Mouse (Mus musculus) erythroid progenitor cell, adult 5-6 weeks (primary cell): ENCODE data around the gene Slc35f1. TPM values are rescaled to one million over a fixed set of nuclear protein-coding genes. Genes with fewer than 3 reads are reported as not detected.

Experiments used
- ATAC-seq: replicated peaks from 2 replicates; pipeline ENCODE4 v1.8.0; 2016; ENCODE audit warnings: moderate number of reproducible peaks, mild to moderate bottlenecking, moderate TSS enrichment, inconsistent platforms; ENCODE audit not compliant: poor library complexity, low FRiP score, severe bottlenecking
- total RNA-seq, 2 experiments: library from RNA; stranded (forward) in 1 of 2; stranded (reverse) in 1 of 2; fragments of 150-400 nt in 1 of 2; fragments of 186-747, 209-891 nt in 1 of 2; gene quantifications; 2 replicates each; pipeline versions ENCODE4 v1.2.3 to v1.2.4; 2015 to 2017; ENCODE audit warnings: low replicate concordance in 2 of 2

Gene Slc35f1
- total RNA-seq (2015; ENCODE audit: low replicate concordance) (not detected in 2 replicates), total RNA-seq (2017; ENCODE audit: low replicate concordance) (not detected in 2 replicates)

DNA sequence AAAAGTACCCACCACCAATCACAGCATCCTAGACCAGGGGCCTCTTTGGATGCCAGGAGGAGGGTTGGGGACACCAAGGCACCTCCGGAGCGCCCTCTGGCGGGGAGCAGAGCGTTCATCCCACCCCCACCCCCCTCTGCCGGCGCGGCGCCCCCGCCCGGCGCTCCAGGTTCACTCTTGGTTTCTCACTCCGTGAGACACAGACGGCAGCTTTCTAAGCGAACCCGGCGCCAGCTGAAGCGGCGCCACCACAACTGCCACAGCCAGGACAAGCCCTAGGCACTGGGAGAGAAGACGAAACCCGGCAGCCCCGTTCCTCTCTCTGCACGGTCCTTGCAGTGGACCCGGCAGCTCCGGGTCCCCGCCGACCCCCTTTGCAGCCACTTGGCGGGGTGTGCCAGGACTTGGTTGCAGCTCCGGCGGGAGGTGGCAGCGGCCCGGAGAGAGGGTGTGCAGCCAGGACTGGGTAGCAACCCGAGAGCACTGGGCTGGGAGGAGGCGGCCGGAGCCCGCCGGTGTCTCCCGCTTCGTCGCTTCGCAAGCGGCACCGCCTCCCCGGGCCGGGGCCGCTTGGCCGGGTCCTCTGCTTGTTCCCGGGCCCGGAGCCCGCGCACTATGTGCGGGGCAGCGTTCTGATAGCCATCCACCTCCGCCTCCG, at the start of gene Slc35f1:
Gene Slc35f1 (plus strand): TSS at position 200 of the 658 bp plus-strand sequence.
- ATAC-seq = no peak

DNA sequence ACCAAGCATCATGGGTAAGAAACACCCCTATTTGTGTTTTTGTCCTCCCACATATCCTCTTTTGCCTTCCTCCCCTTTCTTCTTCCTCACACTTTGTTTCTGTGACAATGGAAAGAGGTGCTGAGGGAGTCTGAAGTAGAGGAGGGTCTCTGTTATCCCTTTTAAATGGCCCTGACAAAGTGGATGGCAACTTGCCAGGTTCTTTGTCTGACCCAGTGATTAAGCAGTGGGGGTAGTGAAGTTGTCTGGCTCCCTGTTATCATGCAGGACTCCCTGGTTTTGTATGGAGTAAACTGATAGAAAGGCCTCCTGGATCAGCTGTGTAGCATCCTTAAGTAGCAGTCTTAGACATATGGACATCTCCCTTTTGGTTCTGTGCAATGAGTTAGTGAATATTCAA, 19.1 kb upstream of the Slc35f1 start:
- ATAC-seq = no peak

DNA sequence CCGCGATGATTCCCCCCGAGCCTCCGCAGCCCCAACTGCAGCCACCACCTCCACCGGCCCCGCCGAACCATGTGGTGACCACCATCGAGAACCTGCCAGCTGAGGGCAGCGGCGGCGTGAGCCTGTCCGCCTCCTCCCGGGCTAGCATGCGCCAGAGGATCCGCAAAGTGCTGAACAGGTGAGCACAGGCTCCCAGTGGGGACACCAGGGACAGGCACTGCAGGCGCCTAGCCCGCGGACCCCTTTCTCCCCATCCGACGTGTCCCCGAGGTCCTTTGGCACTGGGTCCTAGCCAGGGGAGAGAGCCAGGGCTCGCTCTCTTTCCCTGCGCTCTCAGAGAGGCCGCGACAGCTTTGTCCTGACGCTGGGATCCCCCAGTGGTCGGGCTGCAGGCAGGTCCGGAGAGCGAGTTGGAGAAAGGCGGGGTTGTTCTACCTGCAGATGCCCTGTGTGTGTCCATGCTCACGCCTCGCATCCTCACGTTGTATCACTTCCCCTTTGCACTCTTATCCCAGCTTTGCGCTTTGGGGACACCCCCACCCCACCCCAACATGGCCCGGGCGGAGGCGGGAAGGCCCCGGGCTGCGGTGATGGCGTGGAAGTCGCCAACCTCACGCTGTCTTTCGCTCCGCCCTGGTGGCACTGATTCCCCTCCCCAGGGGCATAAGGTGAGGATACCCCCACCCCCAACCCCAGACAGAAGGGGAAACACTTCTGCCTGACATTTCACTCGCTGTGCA, 829 bp downstream of the Slc35f1 start:
- no peak for ATAC-seq

DNA sequence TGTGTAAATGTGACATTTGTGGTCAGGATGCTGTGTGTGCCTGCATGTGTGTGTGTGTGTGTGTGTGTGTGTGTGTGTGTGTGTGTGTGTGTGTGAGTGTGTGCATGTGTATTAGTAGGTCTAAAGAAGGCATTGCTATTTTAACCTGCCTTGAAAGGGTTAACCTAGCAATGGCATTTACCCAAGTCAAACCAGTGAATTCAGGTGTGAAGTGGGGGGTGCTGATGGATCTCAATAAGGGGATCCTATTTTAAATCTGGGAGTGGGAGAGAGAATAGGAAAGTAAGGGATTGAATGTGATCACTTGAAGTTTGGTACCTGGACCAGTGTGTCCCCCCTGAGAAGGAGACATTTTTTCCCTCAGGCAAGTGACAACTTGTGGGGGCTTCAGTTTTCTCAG, 13.4 kb downstream of the Slc35f1 start:
- ATAC-seq = no peak

DNA sequence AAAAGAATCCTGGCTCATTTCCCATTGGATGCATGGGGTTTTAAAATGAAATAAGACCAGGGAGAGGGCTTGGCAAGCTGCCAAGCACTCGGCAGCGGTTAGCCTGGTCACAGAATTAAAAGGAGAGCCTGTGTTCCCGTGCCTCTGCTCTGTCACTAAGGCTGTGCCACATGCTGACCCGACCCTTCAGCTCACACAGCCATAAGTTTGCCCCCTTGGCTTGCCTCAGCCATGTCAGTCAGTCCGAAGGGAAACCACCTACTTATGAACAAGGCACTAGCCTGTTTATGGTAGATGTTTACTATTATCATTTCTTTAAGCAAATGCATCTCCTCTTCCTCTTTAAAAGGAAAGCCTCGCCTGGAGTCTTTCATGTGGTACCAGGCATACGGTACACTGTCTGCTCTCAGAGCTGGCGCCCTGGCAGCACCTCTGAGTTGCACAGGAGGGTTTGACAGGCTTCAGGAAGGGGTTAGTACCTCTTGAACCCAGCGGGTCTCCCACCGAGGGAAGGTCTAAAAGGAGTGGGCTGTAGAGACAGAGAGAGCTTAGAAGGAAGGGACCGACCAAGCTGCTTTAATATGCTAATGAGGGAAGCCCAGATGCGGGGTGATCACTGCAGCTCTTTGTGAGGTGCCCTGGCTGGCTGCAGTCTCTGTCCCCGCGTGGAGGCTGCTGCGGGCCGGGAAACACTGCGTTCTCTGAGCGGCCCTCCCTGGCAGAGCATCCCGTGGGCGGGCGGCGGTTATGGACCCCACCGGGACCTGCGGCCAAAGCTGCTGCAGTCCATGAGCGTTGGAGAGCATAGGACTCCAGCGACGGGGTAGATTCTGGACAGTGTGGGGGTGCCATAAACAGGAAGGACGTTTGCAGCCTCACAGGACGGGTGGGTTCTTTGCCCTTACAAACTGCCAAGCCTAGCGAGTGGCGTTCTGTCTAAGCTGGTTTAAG, 14.0 kb downstream of the Slc35f1 start:
- no peak for ATAC-seq

DNA sequence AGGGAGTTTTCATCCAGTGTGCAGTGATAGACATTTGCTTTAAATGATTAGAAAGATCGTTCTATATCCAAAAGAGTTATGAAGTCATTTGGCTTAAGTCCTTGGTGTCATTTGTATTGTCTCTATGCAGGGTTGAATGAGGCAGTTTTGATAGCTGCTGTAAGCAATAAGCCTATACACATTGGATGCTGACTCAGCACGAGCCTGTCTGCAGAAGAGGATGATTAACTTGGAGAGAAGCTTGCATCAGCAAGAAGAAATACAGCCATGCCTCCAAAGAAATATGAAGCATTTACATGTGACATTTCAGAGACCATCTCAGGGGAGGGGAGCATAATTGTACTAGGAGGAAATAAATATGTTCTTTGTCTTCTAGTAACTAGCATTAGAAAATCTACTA, 19.1 kb downstream of the Slc35f1 start:
- no peak for ATAC-seq

DNA sequence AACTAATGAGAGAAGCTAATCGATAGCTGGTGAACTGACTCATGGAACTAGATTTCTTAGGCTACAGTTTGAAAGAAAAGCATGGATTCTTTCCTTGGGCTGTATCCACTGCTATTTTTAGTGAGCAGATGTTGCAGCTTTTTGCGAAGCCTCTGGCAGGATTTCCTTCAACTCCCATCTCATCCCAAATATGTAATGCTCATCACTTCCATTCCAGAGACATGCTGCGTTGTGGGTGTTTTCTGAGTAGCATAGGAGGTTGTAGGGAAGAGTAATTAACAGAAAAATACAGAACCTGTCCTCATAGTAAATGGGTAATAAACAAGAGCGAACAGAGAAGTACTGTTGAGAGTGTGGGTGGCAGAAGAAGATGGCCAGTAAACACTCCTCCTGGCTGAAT, 21.8 kb downstream of the Slc35f1 start:
- ATAC-seq = no peak

DNA sequence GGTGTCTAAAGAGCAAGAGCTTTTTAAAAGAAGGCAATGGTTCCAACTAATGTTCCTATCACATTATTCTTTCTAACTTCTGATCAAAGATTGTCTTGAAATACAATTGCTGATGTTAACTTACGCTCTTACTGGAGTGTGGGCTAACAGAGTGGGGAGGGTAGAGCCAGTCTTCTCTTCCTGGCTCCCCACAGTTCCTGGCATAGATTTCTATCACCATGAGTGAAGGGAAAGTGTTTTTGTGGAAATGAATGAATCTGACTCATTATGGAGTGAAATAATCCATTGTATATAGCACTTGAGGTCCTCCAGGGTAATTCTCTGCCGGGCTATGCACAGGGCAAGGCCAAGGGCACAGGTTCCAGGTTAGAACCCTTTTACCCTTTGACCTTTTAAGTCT, 24.2 kb downstream of the Slc35f1 start:
- ATAC-seq = no peak

DNA sequence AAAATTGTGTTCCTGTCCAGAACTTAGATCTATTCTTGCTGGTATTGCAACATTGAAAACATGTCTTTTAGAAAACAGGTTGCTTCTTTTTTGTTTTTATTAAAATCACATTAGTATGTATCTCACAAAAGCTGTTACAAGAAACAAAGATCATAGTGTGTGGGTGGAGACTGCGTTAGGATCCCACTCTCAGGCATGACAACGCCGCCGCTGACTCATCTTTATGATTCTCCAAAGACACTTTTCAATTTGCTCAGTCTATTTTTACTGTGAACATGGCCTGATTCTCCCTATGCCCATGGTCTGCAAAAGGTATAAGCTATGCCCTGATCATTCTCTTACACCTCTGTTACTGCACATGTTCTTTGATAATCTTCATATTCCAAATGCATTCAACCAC, 24.8 kb downstream of the Slc35f1 start:
- no peak for ATAC-seq

DNA sequence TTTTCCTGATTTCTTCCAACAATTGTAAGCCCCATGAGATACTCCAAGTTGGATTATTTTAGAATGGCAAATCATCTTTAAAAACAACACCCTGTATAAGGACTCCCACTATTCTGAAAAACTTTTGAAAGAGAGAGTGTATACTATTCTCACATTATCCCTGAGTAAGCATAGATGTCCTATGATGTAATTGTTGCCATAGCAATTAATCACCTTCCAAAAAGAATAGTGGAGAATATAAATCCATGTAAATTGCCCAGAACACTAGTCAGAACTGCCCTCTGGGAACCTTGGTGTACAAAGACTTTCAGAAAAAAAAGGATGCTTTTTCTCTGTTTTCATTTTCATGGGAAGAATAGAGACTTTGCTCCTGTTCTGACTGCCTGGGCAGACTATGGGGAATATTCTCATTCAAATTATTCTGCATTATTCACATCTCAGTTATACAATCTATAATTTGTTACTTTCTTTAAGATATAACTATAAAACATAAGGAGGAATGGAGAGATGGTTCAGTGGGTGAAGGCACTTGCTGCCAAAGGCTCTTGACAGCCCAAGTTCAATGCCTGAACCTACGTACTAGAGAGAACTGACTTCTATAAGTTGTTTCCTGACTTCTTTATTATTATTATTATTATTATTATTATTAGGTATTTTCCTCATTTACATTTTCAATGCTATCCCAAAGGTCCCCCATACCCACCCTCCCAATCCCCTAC, 28.0 kb downstream of the Slc35f1 start:
- ATAC-seq = no peak

DNA sequence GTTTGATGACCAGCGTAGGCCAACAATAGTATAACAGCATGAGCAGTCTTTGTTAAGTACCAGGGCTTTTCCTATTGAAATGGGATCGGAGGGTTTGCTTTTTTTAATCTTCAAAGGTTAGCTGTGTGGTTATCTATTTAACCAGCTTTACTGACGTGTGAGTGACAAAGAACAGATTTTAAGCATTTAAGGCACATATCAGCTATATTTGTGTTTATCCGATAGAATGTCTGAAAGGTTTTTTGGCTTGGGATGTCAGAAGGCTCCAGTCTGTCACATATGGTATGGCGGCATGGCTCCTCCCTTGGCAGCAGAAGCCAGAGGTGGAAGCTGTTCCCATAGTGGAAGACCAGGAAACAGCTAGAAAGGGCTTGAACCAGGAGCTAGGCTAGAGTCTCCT, 36.3 kb downstream of the Slc35f1 start:
- no peak for ATAC-seq

DNA sequence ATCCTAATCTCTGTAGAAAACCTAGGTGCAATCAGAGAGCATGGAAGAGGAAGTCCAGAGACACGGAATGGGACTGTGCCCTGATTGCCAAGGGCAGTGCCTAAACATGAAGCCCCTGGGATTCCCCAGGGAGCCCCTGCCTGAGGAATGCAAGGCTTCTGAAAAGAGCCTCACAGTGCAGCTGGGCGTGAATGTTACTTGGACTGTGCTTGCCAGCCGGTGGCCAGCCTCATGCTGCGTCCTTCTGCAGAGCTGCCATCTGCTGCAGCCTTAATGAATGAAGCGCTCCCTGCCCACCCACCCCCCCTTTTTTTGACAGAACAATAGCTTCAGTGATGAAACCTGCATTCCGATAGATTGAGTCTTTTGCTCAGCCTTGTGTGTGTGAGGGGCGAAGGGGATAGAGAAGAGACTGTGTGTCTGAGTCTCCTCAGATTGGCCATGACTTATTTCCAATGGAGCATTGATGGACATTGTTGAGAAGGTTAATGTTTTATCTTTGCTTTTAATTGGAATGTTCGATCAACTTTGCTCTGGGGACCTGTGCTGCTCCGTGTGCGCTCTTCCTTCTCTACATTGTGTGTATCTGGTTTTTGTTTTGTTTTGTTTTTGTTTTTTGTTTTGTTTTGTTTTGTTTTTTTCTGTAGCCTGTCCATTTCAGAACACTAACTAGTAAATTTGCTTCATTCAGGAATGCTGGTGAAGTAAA, 52.5 kb downstream of the Slc35f1 start:
- ATAC-seq = no peak

DNA sequence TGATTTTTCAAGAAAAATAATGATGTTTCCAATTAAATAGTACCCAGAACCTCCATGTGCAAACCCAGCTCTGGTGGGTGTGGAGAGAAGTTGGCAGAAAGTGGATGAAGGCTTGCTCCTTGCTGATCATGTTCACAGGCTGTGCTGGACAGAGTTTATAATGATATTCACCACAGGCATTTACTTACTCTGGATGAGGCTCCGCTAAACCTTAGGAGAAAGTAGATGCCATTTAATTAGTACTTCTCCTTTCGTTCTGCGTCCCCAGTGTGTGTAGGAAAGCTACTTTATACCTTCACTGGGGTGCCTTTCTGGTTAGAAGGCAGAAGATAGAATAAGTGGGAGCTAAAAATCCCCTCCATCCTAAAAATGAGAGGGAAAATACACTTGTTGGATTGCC, 53.5 kb downstream of the Slc35f1 start:
- no peak for ATAC-seq

DNA sequence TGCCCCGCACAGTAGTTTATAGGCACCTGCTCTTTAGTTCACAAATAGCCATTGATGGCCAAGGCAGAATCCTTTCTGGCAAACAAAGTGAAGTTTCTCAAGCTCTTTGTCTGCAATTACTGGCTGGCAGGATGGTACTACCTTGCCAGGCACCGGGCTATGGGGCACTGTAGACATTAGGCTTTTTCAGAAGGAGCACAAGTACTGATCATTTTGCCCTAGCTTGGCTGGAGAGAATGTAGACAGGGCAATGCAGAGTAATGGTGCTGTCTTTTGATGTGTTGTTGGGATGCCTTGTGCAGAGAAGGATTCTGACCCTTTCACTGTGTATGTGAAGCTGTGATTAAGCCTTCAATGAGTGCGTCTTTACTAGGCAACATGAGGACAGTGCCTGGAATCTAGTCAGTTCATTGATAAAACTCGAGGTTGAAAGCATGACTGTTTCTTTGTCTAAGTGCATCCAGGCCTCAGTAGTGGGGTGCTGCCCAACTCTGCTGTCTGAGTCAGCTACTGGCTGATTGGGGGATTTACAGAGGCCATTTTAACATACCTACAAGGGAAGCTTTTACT, 57.8 kb downstream of the Slc35f1 start:
- ATAC-seq = no peak

DNA sequence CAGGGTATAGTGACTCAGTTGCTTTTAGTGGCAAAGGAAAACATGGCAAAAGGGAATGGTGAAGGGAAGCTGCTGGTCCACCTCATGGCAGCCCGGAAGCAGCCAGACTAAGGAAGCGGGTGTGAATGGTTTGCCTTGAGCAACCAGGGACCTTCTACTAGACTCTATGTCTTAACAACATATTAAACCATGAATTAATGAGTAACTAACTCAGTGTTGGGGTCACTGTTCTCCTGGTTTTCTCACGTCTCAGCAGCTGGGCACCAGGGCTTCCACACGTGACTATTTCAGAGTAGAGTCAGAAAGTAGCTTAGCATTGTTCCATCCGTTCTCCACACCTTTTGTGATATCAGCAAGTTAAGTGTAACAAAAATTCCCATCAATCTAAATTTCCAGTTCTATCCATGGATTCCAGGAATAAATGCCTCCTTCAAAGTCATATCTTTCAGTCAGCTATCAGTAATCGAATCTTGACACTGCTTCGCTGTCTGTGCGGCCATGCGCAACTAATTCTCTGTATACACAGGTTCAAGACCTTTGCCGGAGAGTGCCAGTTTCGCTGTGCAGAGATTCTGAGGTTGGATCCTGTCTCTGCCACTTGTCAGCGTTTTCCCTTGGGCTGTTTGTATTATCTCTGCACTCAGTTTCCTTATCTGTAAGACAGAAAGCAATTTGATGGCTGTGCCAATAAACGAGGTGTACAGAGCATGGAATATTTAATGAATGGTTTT, 65.8 kb downstream of the Slc35f1 start:
- no peak for ATAC-seq

DNA sequence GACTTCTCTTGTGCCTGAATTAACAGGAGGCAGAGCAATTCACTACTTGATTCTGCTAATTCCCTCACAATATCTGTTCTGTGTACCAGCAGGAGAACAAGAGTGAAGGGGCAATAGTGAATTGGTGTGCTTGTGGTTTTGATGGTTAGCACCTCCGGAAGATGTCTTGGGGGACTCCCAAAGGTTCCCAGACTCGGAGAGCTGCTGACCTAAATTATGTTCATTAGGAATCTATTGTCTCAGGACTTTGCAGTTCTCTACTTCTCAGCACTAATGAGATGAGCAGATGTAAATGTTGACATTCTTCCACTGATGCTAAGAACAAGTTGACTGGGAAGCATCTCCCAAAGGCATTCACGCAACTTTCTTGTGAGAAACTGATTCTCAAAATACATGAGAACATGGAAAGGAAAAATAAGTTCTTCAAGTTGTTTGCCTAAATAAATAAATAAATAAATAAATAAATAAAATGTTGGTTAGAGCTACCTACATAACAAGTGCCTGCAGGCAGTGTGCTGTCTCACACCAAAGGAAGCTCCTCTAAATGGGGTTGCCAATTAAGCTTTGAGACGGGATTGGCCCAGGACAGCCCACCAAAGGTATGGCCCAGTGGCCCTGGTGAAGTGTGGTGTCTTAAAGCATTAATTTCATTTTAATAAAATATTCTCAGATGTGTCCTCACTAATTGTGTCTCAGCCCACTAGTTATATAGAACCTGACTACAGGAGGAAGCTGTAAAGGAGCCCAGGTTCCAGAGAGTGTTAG, 67.3 kb downstream of the Slc35f1 start:
- no peak for ATAC-seq

DNA sequence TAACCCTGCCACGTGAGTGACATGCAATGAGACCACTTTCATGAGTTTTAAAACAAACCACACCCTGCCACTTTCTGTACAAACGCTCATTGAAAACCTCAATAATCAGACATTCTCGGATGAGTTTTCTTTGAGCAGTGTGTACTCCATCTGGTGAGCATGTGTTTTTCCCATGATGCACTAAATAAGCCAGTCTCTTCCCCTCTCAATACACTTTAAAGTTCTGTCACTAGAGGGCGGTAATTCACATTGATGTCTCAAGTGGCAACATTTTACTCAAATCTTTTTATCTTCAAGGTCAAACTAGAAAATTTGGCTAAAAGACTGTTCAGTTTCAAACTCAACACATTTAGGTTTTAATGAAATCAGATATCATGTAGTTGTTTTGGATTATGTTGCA, 68.3 kb downstream of the Slc35f1 start:
- no peak for ATAC-seq

DNA sequence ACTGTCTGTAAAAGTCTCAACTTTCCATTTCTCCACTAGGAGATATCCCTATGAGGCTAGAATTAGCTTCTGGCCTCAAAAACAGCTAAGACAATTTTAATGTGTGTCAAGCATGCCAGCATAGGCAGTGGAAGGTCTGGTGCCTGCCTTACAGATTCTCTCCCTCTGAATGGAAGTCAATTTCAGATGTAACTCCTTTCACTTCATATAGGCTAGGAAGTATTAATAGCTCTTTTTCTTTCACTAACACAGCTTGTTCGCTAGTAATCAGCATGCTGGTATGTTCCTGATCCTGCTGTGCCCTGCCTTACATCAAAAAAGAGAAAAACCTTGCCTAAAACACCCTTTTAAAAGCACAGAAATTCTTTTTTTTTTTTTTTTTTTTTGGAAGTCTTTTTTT, 70.2 kb downstream of the Slc35f1 start:
- ATAC-seq = no peak
